ENCODE assay signal across 20 mouse cellular contexts in the genomic region with DNA sequence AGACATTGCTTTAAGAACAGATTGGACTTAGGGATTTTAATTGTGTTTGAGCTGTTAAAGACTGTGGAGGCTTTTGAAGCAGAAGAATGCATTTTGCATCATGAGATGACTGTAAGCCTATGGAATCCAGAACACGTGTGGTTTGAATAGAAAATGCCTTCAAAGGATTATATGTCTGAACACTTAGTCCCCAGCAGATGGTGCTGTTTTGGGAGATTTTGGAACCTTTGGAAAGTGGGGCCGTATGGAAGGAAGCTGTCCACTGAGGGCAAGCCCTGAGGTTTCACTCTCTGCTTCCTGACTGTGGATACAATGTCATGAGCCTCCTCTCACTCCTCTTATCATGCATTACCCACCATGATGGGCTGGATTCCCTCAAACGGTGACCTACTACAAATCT.
DNase-seq lines count a peak whose midpoint lies in the region; ATAC-seq and TF ChIP-seq lines count a peak whose summit lies in the region.
"Had no signal": no experiment of that assay in that cellular context is flagged by ENCODE, and none has a peak within 500 bp of the region (broad histone marks: within the 10 kb centered on the region; RNA-seq: fewer than 3 reads in every experiment).

No protein-coding gene starts in this region.

- TF ChIP-seq CTCF in heart, adult 2 months (IDR thresholded peaks at IDR 0.05), result peak; percentile 34
- 0 out of 2 replicates have a peak, but pooled peaks have one; percentile 7 for TF ChIP-seq CTCF in liver, postnatal 0 days (IDR thresholded peaks at IDR 0.05; ENCODE audit: low read depth)

- intact Hi-C loops in heart, adult 2 months (cut with DNase I), result loop anchor here (5.0 to 10.0 kb wide), 2 partner anchors 223 to 315 kb away; no protein-coding TSS in a partner anchor

- no peaks in the 10 kb centered on the region for H3K9me3 ChIP-seq in liver, postnatal 0 days (ENCODE audit: low read length)
- H3K9me3 ChIP-seq in liver, embryonic 12.5 days (replicated peaks), result no peaks in the 10 kb centered on the region
- H3K9me3 ChIP-seq: neural tube, embryonic 12.5 days had no signal

- no peak for ATAC-seq in liver, postnatal 0 days
- no peak for ATAC-seq in liver, embryonic 12.5 days
- no peak for ATAC-seq in megakaryocyte, adult 5-6 weeks (ENCODE audit: poor library complexity, severe bottlenecking)
- no peak for ATAC-seq in erythroid progenitor cell, adult 5-6 weeks (replicated peaks; ENCODE audit: low FRiP score, poor library complexity, severe bottlenecking)
- ATAC-seq: forebrain, embryonic 16.5 days; hindbrain, embryonic 16.5 days had no signal

- H3K9ac ChIP-seq in heart, adult 2 months (ENCODE audit: low read depth, low read length), result no peak overlapping the region
- no peak overlapping the region for H3K9ac ChIP-seq in liver, postnatal 0 days (replicated peaks)
- H3K9ac ChIP-seq in liver, embryonic 12.5 days, result no peak overlapping the region
- H3K9ac ChIP-seq: neural tube, embryonic 12.5 days had no signal

- no peaks in the 10 kb centered on the region for H3K4me1 ChIP-seq in heart, adult 2 months (ENCODE audit: control insufficient read depth, insufficient read depth, low read length)
- no peaks in the 10 kb centered on the region for H3K4me1 ChIP-seq in liver, postnatal 0 days (ENCODE audit: insufficient read depth)
- H3K4me1 ChIP-seq in liver, embryonic 12.5 days, result no peaks in the 10 kb centered on the region
- H3K4me1 ChIP-seq: neural tube, embryonic 12.5 days had no signal

- TF ChIP-seq POLR2A in heart, adult 2 months (IDR thresholded peaks at IDR 0.05; ENCODE audit: insufficient read depth, low read depth, low read length), result no peak

- TF ChIP-seq EP300 in heart, adult 2 months (IDR thresholded peaks at IDR 0.05; ENCODE audit: insufficient read depth, low read depth, low read length), result no peak
- no peak for TF ChIP-seq EP300 in liver, postnatal 0 days (IDR thresholded peaks at IDR 0.05; ENCODE audit: low read depth)

- WGBS in heart, adult 2 months, result 48% methylated on average over 3 of the region's 3 CpGs
- 36% methylated on average over 3 of the region's 3 CpGs for WGBS in liver, postnatal 0 days (ENCODE audit: insufficient replicate concordance)
- 32% methylated on average over 3 of the region's 3 CpGs for WGBS in liver, embryonic 12.5 days (ENCODE audit: insufficient replicate concordance)

- H3K27ac ChIP-seq in heart, adult 2 months, result no peak overlapping the region
- H3K27ac ChIP-seq in liver, postnatal 0 days (ENCODE audit: low read depth), result no peak overlapping the region
- H3K27ac ChIP-seq in liver, embryonic 12.5 days, result no peak overlapping the region
- H3K27ac ChIP-seq: macrophage; neural tube, embryonic 12.5 days had no signal

- no peak overlapping the region for H3K4me3 ChIP-seq in heart, adult 2 months
- H3K4me3 ChIP-seq in liver, postnatal 0 days (ENCODE audit: low read depth, low read length), result no peak overlapping the region
- no peak overlapping the region for H3K4me3 ChIP-seq in liver, embryonic 12.5 days
- H3K4me3 ChIP-seq: neural tube, embryonic 12.5 days had no signal

- 0 out of 2 replicates have a peak, but pooled peaks cover 2% of the 10 kb centered on the region for H3K27me3 ChIP-seq in heart, adult 2 months (ENCODE audit: control insufficient read depth, insufficient read depth, low read length)
- H3K27me3 ChIP-seq in liver, postnatal 0 days (ENCODE audit: insufficient read depth, low read length), result no peaks in the 10 kb centered on the region
- H3K27me3 ChIP-seq in liver, embryonic 12.5 days (replicated peaks), result no peaks in the 10 kb centered on the region

- no peaks in the 10 kb centered on the region for H3K79me2 ChIP-seq in heart, adult 2 months (replicated peaks; ENCODE audit: control insufficient read depth, insufficient read depth, low read length)

- DNase-seq in heart, adult 2 months, result no peak
- no peak for DNase-seq in heart, adult 8-10 months (ENCODE audit: low spot score)
- DNase-seq in liver, postnatal 0 days, result no peak
- peak; percentile 5 for DNase-seq in NIH3T3 (ENCODE audit: low read depth)
- DNase-seq in embryo, embryonic 11 days, result peak; percentile 23
- DNase-seq: adrenal gland, postnatal 10 days; cerebellum, adult 2 months; kidney, adult 2 months; kidney, postnatal 25 days; liver; lung, adult 2 months; right cerebral cortex, postnatal 14 days; thymus, postnatal 14 days had no signal

- no peak overlapping the region for H3K4me2 ChIP-seq in liver, postnatal 0 days (ENCODE audit: low read depth, low read length)
- no peak overlapping the region for H3K4me2 ChIP-seq in liver, embryonic 12.5 days
- H3K4me2 ChIP-seq: neural tube, embryonic 12.5 days had no signal

- no peaks in the 10 kb centered on the region for H3K36me3 ChIP-seq in heart, adult 2 months (ENCODE audit: control insufficient read depth, insufficient read depth, low read length)
- H3K36me3 ChIP-seq in liver, postnatal 0 days (replicated peaks; ENCODE audit: insufficient read depth, low read length), result no peaks in the 10 kb centered on the region
- H3K36me3 ChIP-seq in liver, embryonic 12.5 days, result no peaks in the 10 kb centered on the region
- H3K36me3 ChIP-seq: neural tube, embryonic 12.5 days had no signal

Comparison
In these comparisons a context has a peak if more than half of its experiments do, and no peak if none do; other contexts are left out.
1. DNase-seq: peak in NIH3T3 (single experiment) and embryo, embryonic 11 days (single experiment); none in heart, adult 2 months (0 of 2), heart, adult 8-10 months (single experiment) and liver, postnatal 0 days (single experiment).